8 mouse cellular contexts compared by ENCODE assay signal in the genomic region with DNA sequence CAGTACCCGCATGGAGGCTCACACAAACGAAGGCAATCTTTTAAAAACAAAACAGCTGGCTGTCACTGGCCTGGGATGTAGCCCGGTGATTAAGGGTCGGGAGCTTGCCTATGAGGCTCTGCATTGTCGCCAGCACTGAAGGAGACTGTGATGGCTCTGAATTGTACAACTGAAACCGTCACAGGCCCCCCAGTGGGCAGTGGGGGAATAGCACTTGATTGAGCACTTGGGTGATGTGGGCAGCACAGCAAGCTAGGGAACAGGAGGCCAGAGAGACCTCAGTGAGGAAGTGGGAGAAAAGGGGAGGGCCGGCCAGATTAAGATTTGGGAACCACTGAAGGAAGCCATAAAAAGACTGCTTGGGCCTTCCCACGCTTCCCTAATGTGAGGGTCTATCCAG. TPM values are rescaled to one million over a fixed set of nuclear protein-coding genes. Genes with fewer than 3 reads are reported as not detected.
DNase-seq lines count a peak whose midpoint lies in the region; ATAC-seq lines count a peak whose summit lies in the region.

No protein-coding gene starts in this region.

- no peak overlapping the region for H3K27ac ChIP-seq in heart, embryonic 10.5 days
- no peak overlapping the region for H3K27ac ChIP-seq in lung, embryonic 16.5 days (ENCODE audit: low read length)

- 17% methylated on average over 8 of the region's 8 CpGs for WGBS in heart, embryonic 10.5 days
- WGBS in lung, embryonic 16.5 days: 17% methylated on average over 8 of the region's 8 CpGs

- H3K9me3 ChIP-seq in heart, embryonic 10.5 days: no peaks in the 10 kb centered on the region
- no peaks in the 10 kb centered on the region for H3K9me3 ChIP-seq in lung, embryonic 16.5 days (ENCODE audit: control insufficient read depth, low read length)

- no peak overlapping the region for H3K4me2 ChIP-seq in lung, embryonic 16.5 days (ENCODE audit: low read depth, low read length)

- ATAC-seq in lung, embryonic 16.5 days (ENCODE audit: low read depth): peak; percentile 51; the same call in 1 of the 2 replicates

- H3K4me3 ChIP-seq in heart, embryonic 10.5 days: no peak overlapping the region
- H3K4me3 ChIP-seq in lung, embryonic 16.5 days (ENCODE audit: low read length): no peak overlapping the region

- H3K36me3 ChIP-seq in heart, embryonic 10.5 days: 0 out of 2 replicates have a peak, but pooled peaks cover 6% of the 10 kb centered on the region
- no peaks in the 10 kb centered on the region; the same call in 1 of the 2 replicates for H3K36me3 ChIP-seq in lung, embryonic 16.5 days (ENCODE audit: control insufficient read depth, insufficient read depth, low read length)

- H3K9ac ChIP-seq in lung, embryonic 16.5 days (ENCODE audit: low read length): no peak overlapping the region

- peaks cover 39% of the 10 kb centered on the region for H3K4me1 ChIP-seq in heart, embryonic 10.5 days
- H3K4me1 ChIP-seq in lung, embryonic 16.5 days (replicated peaks; ENCODE audit: control insufficient read depth, insufficient read depth, low read length): no peaks in the 10 kb centered on the region; the same call in 1 of the 2 replicates

- peaks cover 80% of the 10 kb centered on the region for H3K27me3 ChIP-seq in heart, embryonic 10.5 days (ENCODE audit: insufficient read depth, poor library complexity, severe bottlenecking)
- peaks cover 5% of the 10 kb centered on the region; the same call in 1 of the 2 replicates for H3K27me3 ChIP-seq in lung, embryonic 16.5 days (ENCODE audit: control insufficient read depth, insufficient read depth, low read depth, low read length)

- DNase-seq in CD8-positive naive resting alpha-beta T cell, adult 2 months (ENCODE audit: low read depth in 2 of 2, low spot score in 2 of 2): peak; percentile 75 to 82
- DNase-seq in adrenal gland, adult (ENCODE audit: inconsistent age in 2 of 2, low spot score in 1 of 2): peak; percentile 77 to 92
- peak; percentile 83 for DNase-seq in embryo, embryonic 10.5 days (ENCODE audit: low spot score)
- peak; percentile 87 for DNase-seq in heart, embryonic 10.5 days (ENCODE audit: low spot score)
- DNase-seq in layer of hippocampus, adult 8-10 months (ENCODE audit: low spot score in 2 of 2): peak; percentile 78 to 82
- DNase-seq in right cerebral cortex, postnatal 14 days: peak; percentile 81
- DNase-seq in urinary bladder, postnatal 14 days (ENCODE audit: low spot score): peak; percentile 88

RNA-seq across cellular contexts. Expression of a gene that starts 7.9 kb away (rescaled TPM):
- polyA plus RNA-seq in heart, embryonic 10.5 days (2016; fragmentation: Nextera tagmentation; extraction: Ambion mirVana): 35.6 and 47.2 TPM in 2 replicates
- total RNA-seq in layer of hippocampus, adult 8-10 months (2022): under 1 TPM in 3 of 4 experiments, not detected in 1; 0.45 to 0.94 (median 0.64) TPM
- polyA plus RNA-seq in lung, embryonic 16.5 days (2015; fragmentation: Nextera tagmentation; extraction: Ambion mirVana): 20.3 and 22.9 TPM in 2 replicates

RNA-seq across cellular contexts. Expression of a gene that starts 33.5 kb away (rescaled TPM):
- 3.4 and 3.7 TPM in 2 replicates for polyA plus RNA-seq in heart, embryonic 10.5 days (2016; fragmentation: Nextera tagmentation; extraction: Ambion mirVana)
- 1 to 10 TPM; 2.5 to 6.3 (median 4.6) TPM for total RNA-seq in layer of hippocampus, adult 8-10 months (2022)
- 8.2 and 9.1 TPM in 2 replicates for polyA plus RNA-seq in lung, embryonic 16.5 days (2015; fragmentation: Nextera tagmentation; extraction: Ambion mirVana)

RNA-seq across cellular contexts. Expression of a gene that starts 44.9 kb away (rescaled TPM):
- polyA plus RNA-seq in heart, embryonic 10.5 days (2016; fragmentation: Nextera tagmentation; extraction: Ambion mirVana): 14.6 and 18.7 TPM in 2 replicates
- total RNA-seq in layer of hippocampus, adult 8-10 months (2022): 10 to 100 TPM; 34.4 to 60.0 (median 42.5) TPM
- 27.6 and 28.1 TPM in 2 replicates for polyA plus RNA-seq in lung, embryonic 16.5 days (2015; fragmentation: Nextera tagmentation; extraction: Ambion mirVana)
